In genomic region chr7:119731262-119731661, GRCm38 (mm10) we compare ENCODE assay signal across 19 mouse cellular contexts. TPM values are rescaled to one million over a fixed set of nuclear protein-coding genes. Genes with fewer than 3 reads are reported as not detected.
DNase-seq lines count a peak whose midpoint lies in the region; ATAC-seq lines count a peak whose summit lies in the region.
"Not testable (repeated sequence)": the region's sequence is repeated elsewhere in the genome, so short reads cannot be mapped to it uniquely, and the experiment has no call there.
"Had no signal": no experiment of that assay in that cellular context is flagged by ENCODE, and none has a peak within 500 bp of the region (broad histone marks: within the 10 kb centered on the region; RNA-seq: fewer than 3 reads in every experiment).

No protein-coding gene starts in this region.

- H3K4me2 ChIP-seq in hindbrain, embryonic 11.5 days (replicated peaks; ENCODE audit: low read depth, low read length): not testable (repeated sequence)

- H3K27ac ChIP-seq in hindbrain, embryonic 11.5 days (ENCODE audit: low read depth, low read length): not testable (repeated sequence)

- not testable (repeated sequence) for H3K9ac ChIP-seq in hindbrain, embryonic 11.5 days (ENCODE audit: low read depth, low read length)

- H3K4me3 ChIP-seq in hindbrain, embryonic 11.5 days (ENCODE audit: low read depth, low read length): not testable (repeated sequence)

- H3K36me3 ChIP-seq in hindbrain, embryonic 11.5 days (ENCODE audit: control insufficient read depth, insufficient read depth, low read length); splenic B cell, adult 2 months (ENCODE audit: control insufficient read depth, insufficient read depth, low read length, poor library complexity, severe bottlenecking): not testable (repeated sequence)

- WGBS in hindbrain, embryonic 11.5 days: 86% methylated on average over 4 of the region's 4 CpGs

- not testable (repeated sequence) for H3K9me3 ChIP-seq in hindbrain, embryonic 11.5 days (ENCODE audit: control insufficient read depth, low read length)

- H3K4me1 ChIP-seq in hindbrain, embryonic 11.5 days (replicated peaks; ENCODE audit: control insufficient read depth, insufficient read depth, low read length): not testable (repeated sequence)

- peak; percentile 50 for DNase-seq in 416B (ENCODE audit: low read depth)
- peak; percentile 59 for DNase-seq in R1 (ENCODE audit: low read depth, low spot score)
- DNase-seq in brain, adult 2 months (ENCODE audit: low read depth, low spot score): peak; percentile 70
- peak; percentile 37 for DNase-seq in embryo, embryonic 11 days
- peak; percentile 36 for DNase-seq in hindbrain, embryonic 11.5 days (ENCODE audit: low spot score)
- peak; percentile 26 for DNase-seq in layer of hippocampus, adult 11-12 months (ENCODE audit: low spot score)
- peak; percentile 6 for DNase-seq in lung, postnatal 14 days
- peak; percentile 39 for DNase-seq in splenic B cell, adult 2 months (ENCODE audit: low read depth, low spot score)

- ATAC-seq in hindbrain, embryonic 11.5 days (ENCODE audit: low FRiP score): not testable (repeated sequence)

- H3K27me3 ChIP-seq in hindbrain, embryonic 11.5 days (ENCODE audit: control insufficient read depth, insufficient read depth, low read length); splenic B cell, adult 2 months (ENCODE audit: control insufficient read depth, insufficient read depth, low read length, poor library complexity, severe bottlenecking): not testable (repeated sequence)

RNA-seq across cellular contexts. Expression of gene Thumpd1, which starts 10.7 kb away (rescaled TPM):
- 89.7 and 99.0 TPM in 2 replicates for polyA plus RNA-seq in hindbrain, embryonic 11.5 days (2014; fragmentation: Nextera tagmentation; extraction: Ambion mirVana)

RNA-seq across cellular contexts. Expression of gene Acsm3, which starts 29.5 kb away (rescaled TPM):
- polyA plus RNA-seq in hindbrain, embryonic 11.5 days (2014; fragmentation: Nextera tagmentation; extraction: Ambion mirVana): 0.18 and 0.57 TPM in 2 replicates
- polyA plus RNA-seq: heart, postnatal 0 days; hindbrain, embryonic 14.5 days; midbrain, embryonic 15.5 days had no signal

RNA-seq across cellular contexts. Expression of gene Acsm4, which starts 41.4 kb away (rescaled TPM):
- polyA plus RNA-seq in hindbrain, embryonic 11.5 days (2014; fragmentation: Nextera tagmentation; extraction: Ambion mirVana): not detected in 2 replicates
- polyA plus RNA-seq: C2C12; heart, postnatal 0 days; hindbrain, embryonic 14.5 days; kidney, embryonic 14.5 days; liver, embryonic 12.5 days; midbrain, embryonic 15.5 days; neural tube, embryonic 12.5 days; Patski; small intestine, adult 2 months; stomach, embryonic 15.5 days; urinary bladder, adult 2 months had no signal

Comparison
In these comparisons a context has a peak if more than half of its experiments do, and no peak if none do; other contexts are left out.
1. DNase-seq: peak in every context shown above with its lines; median percentile 70 in brain, adult 2 months; 59 in R1; 50 in 416B; 39 in splenic B cell, adult 2 months; 37 in embryo, embryonic 11 days; 36 in hindbrain, embryonic 11.5 days; 26 in layer of hippocampus, adult 11-12 months; 6 in lung, postnatal 14 days.